Mouse (Mus musculus) liver, embryonic 14.5 days (tissue): Measurements from ENCODE around the gene Ccr9. TPM values are rescaled to one million over a fixed set of nuclear protein-coding genes. Genes with fewer than 3 reads are reported as not detected.
"Not testable (repeated sequence)": the region's sequence is repeated elsewhere in the genome, so short reads cannot be mapped to it uniquely, and the experiment has no call there.

Experiments used
- ATAC-seq: fragments of 200-750 bp; cut with Nextera tagmentation; 2 replicates; pipeline ENCODE4 v1.8.0; 2017; ENCODE audit warnings: moderate number of reproducible peaks, mild to moderate bottlenecking, moderate library complexity; ENCODE audit not compliant: insufficient read depth
- DNase-seq, 3 experiments: peaks; one replicate each; pipeline ENCODE4 v3.0.0-alpha.2; 2012 to 2013; ENCODE audit warnings: low read depth in 3 of 3, low spot score in 3 of 3
- H3K27ac ChIP-seq: fragments of 300-500 bp; sonication (generic); 2 replicates; pipeline ENCODE4 v1.5.1; 2014; ENCODE audit warnings: moderate library complexity, mild to moderate bottlenecking, control low read depth, inconsistent platforms
- H3K27me3 ChIP-seq: fragments of 300-500 bp; sonication (generic); 2 replicates; pipeline ENCODE4 v1.6.1; 2014; ENCODE audit warnings: mild to moderate bottlenecking, low read length, moderate library complexity; ENCODE audit not compliant: control insufficient read depth, insufficient read depth
- H3K36me3 ChIP-seq: fragments of 300-500 bp; sonication (generic); replicated peaks from 2 replicates; pipeline ENCODE4 v1.6.1; 2014; ENCODE audit warnings: low read depth; ENCODE audit not compliant: control insufficient read depth, insufficient read depth
- H3K4me1 ChIP-seq, 2 experiments: fragments of 200-500 bp in 1 of 2; fragments of 300-500 bp in 1 of 2; sonication (generic) in 1 of 2; replicated peaks; 2 replicates each; pipeline ENCODE4 v1.6.1; 2012 to 2014; ENCODE audit warnings: antibody characterized with exemption in 1 of 2, inconsistent platforms in 1 of 2, low read length in 1 of 2; ENCODE audit not compliant: control insufficient read depth in 2 of 2, insufficient read depth in 2 of 2
- H3K4me2 ChIP-seq: fragments of 300-500 bp; sonication (generic); 2 replicates; pipeline ENCODE4 v1.6.1; 2014; ENCODE audit warnings: low read depth, mild to moderate bottlenecking, control low read depth, moderate library complexity
- H3K4me3 ChIP-seq, 2 experiments: fragments of 200-500 bp in 1 of 2; fragments of 300-500 bp in 1 of 2; sonication (generic) in 1 of 2; 2 replicates each; pipeline ENCODE4 v1.5.1; 2012 to 2014; ENCODE audit warnings: low read depth in 2 of 2, low read length in 2 of 2, mild to moderate bottlenecking in 2 of 2, control low read depth in 1 of 2, inconsistent platforms in 1 of 2, moderate library complexity in 1 of 2; ENCODE audit not compliant: insufficient read depth in 1 of 2
- H3K9ac ChIP-seq: fragments of 300-500 bp; sonication (generic); replicated peaks from 2 replicates; pipeline ENCODE4 v1.6.1; 2014; ENCODE audit warnings: mild to moderate bottlenecking, control low read depth, moderate library complexity
- H3K9me3 ChIP-seq: fragments of 300-500 bp; sonication (generic); 2 replicates; pipeline ENCODE4 v1.6.1; 2016; ENCODE audit warnings: low read length, mixed read lengths; ENCODE audit not compliant: control insufficient read depth
- CTCF ChIP-seq: IDR thresholded peaks from 2 replicates; pipeline ENCODE4 v1.5.1; 2016; ENCODE audit warnings: antibody characterized with exemption, low read depth, control low read depth
- EP300 ChIP-seq: IDR thresholded peaks from 2 replicates; pipeline ENCODE4 v1.6.1; 2016; ENCODE audit warnings: antibody characterized with exemption, low read depth
- WGBS: fragments of 180-500 bp; shearing (Covaris S2); extraction: QIAGEN DNeasy Blood & Tissue Kit; methylation state at CpG from one replicate; pipeline ENCODE4 v1.1.7; 2014; ENCODE audit not compliant: insufficient replicate concordance; 5-methylcytosine and 5-hydroxymethylcytosine counted together
- polyA plus RNA-seq, 2 experiments: library from polyadenylated mRNA; depleted of rRNA in 1 of 2; stranded (reverse) in 1 of 2; unstranded in 1 of 2; fragments of >200 nt; fragmentation: Nextera tagmentation in 1 of 2; extraction: Ambion mirVana in 1 of 2; gene quantifications; 2 replicates each; pipeline versions ENCODE4 v1.2.1 to v1.2.3; 2012 to 2014

The Ccr9 gene
- polyA plus RNA-seq, 2 experiments: 0.12 to 0.14 TPM

DNA sequence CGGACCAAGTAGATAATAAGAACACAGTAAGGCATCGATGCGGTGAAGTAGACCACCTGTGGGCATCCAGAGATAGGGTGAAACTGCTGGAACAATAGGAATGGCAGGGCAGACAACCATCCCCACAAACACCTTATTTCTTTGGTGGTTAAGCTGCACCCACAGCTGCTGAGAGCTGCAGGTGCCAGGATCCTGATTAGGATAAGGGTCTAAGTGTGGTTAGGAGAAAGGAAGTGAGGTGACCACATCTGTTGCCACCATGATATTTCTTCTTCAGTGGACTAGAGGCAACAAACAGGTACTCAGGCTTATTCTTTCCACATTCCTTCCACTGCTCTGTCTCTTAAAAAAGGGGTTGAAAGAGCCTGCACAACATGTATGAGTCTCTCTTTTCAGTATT, 20.8 kb upstream of the Ccr9 start:
- H3K4me1 ChIP-seq: no peaks in the 10 kb centered on the region; a peak in 1 of 4 replicates
- peak; percentile 21; the same call in 1 of the 2 replicates for ATAC-seq
- no peak overlapping the region for H3K9ac ChIP-seq
- 31% methylated on average over 3 of the region's 3 CpGs for WGBS
- H3K4me3 ChIP-seq: no peak overlapping the region
- H3K27me3 ChIP-seq: no peaks in the 10 kb centered on the region
- H3K4me2 ChIP-seq: no peak overlapping the region
- DNase-seq: no peak
- no peak for TF ChIP-seq EP300
- TF ChIP-seq CTCF: no peak
- no peak overlapping the region for H3K27ac ChIP-seq
- no peaks in the 10 kb centered on the region for H3K9me3 ChIP-seq
- H3K36me3 ChIP-seq: no peaks in the 10 kb centered on the region

DNA sequence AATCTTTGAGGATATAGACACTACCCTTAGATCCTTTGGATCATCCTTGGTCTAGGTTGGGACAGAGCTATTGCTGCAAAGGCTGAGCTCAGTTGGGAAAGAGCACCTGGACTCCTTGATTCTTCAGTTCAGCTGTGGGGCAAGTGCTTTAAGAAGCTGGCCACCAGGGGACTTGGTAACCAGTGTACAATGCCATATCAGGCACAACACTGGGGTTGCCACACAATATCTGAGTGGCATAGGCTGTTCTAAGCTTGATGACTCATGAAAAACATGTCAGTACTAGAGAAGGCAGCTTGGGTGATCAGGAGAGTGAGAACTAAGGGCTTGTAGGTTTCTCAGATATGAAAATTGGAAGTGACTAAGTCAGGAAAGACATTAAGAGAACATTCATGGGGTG, 19.3 kb upstream of the Ccr9 start:
- H3K4me2 ChIP-seq: no peak overlapping the region
- no peak overlapping the region for H3K9ac ChIP-seq
- ATAC-seq (no peak), DNase-seq (no peak)
- H3K36me3 ChIP-seq: no peaks in the 10 kb centered on the region
- no peaks in the 10 kb centered on the region; a peak in 1 of 4 replicates for H3K4me1 ChIP-seq
- no peaks in the 10 kb centered on the region for H3K9me3 ChIP-seq
- H3K27ac ChIP-seq: no peak overlapping the region
- TF ChIP-seq CTCF (0 out of 2 replicates have a peak, but pooled peaks have one; percentile 13), EP300 (no peak)
- no peak overlapping the region for H3K4me3 ChIP-seq
- H3K27me3 ChIP-seq: no peaks in the 10 kb centered on the region

DNA sequence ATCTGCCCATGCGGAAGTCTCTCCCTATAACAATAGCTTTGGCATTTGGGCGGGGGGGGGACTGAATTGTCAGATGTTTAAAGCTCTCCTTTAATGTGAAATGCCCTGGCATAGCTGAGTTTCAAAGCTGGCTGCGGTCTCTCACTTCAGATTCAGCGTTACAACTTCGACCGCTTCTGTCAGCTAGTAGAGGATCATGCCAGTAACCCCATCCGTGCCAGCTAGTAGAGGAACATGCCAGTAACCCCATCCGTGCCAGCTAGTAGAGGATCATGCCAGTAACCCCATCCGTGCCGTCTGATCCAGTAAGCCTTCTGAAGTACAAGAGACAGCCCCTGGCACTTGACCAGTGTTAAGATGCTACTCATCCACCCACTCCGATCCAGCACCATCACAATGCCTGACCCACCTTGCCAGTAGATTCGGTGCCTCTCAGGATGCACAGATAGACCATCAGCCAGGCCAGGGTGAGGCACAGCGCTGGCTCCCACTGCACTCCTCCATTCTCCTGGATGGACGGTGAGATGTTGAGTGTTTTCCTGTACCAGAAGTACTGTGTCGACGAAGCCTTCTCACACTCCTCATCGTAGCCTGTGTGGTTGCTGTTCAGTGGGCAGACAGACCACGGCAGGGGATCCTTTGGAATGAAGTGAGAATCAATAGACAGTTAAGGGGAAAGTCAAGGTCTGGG, 18.1 kb upstream of the Ccr9 start:
- not testable (repeated sequence) for H3K36me3 ChIP-seq, ATAC-seq, H3K27ac ChIP-seq, H3K27me3 ChIP-seq, H3K4me2 ChIP-seq, DNase-seq, H3K9ac ChIP-seq, H3K9me3 ChIP-seq, H3K4me3 ChIP-seq, H3K4me1 ChIP-seq
- 79% methylated on average over 16 of the region's 18 CpGs for WGBS

DNA sequence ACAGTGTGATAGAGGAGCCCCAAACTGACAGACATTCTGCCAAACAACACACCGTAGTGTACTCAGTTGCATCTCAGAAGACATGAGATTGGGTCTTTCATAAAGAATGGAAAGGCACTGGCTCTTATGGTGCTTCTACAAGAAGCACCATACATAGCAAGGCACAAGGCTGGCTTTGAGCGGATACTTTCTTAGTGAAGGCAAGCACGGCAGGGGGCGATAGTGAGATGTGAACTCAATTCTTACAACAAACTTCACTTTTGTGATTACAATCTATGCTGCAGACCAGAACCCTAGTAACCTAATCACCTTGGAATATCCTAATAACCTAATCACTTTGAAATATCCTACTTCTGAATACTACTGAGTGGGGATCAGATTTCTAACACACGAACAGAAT, 12.6 kb upstream of the Ccr9 start:
- DNase-seq (peak in 1 of 3 experiments; percentile 35), ATAC-seq (no peak)
- no peaks in the 10 kb centered on the region for H3K4me1 ChIP-seq
- H3K36me3 ChIP-seq: no peaks in the 10 kb centered on the region
- H3K9ac ChIP-seq: no peak overlapping the region
- H3K4me3 ChIP-seq: no peak overlapping the region
- no peaks in the 10 kb centered on the region for H3K27me3 ChIP-seq
- peak; percentile 70 for TF ChIP-seq CTCF
- TF ChIP-seq EP300: no peak
- WGBS: 32% methylated on average over 5 of the region's 5 CpGs
- H3K9me3 ChIP-seq: no peaks in the 10 kb centered on the region
- H3K4me2 ChIP-seq: no peak overlapping the region
- no peak overlapping the region for H3K27ac ChIP-seq

GRCm38 (mm10) chr9:123679198-123679597, 959 bp downstream of the Ccr9 start:
- ATAC-seq (peak; percentile 17; the same call in 1 of the 2 replicates), DNase-seq (no peak)
- H3K27me3 ChIP-seq: peaks cover 69% of the 10 kb centered on the region
- peak overlapping the region in 1 of 2 experiments; percentile 79; a peak in 2 of 4 replicates for H3K4me3 ChIP-seq
- peaks cover 3 to 5% of the 10 kb centered on the region in 2 experiments for H3K4me1 ChIP-seq
- no peak overlapping the region for H3K27ac ChIP-seq
- WGBS: 38% methylated on average over 2 of the region's 2 CpGs
- no peaks in the 10 kb centered on the region for H3K36me3 ChIP-seq
- H3K4me2 ChIP-seq: peak overlapping the region; percentile 87
- peak overlapping the region; percentile 81; the same call in 1 of the 2 replicates for H3K9ac ChIP-seq
- TF ChIP-seq EP300 (no peak), CTCF (no peak)
- H3K9me3 ChIP-seq: no peaks in the 10 kb centered on the region
